Mouse (Mus musculus) hindbrain, embryonic 16.5 days (tissue): ENCODE results near the gene Flad1. TPM values are rescaled to one million over a fixed set of nuclear protein-coding genes. Genes with fewer than 3 reads are reported as not detected.

Experiments
- ATAC-seq: fragments of 200-750 bp; cut with Nextera tagmentation; 2 replicates; pipeline ENCODE4 v1.8.0; 2017; ENCODE audit warnings: moderate TSS enrichment, moderate library complexity
- H3K27ac ChIP-seq: fragments of 300-500 bp; sonication (generic); 2 replicates; pipeline ENCODE4 v1.5.1; 2014; ENCODE audit warnings: low read depth, mild to moderate bottlenecking, control low read depth, low read length, moderate library complexity
- H3K27me3 ChIP-seq: fragments of 300-500 bp; sonication (generic); replicated peaks from 2 replicates; pipeline ENCODE4 v1.6.1; 2014; ENCODE audit warnings: low read length; ENCODE audit not compliant: control insufficient read depth, insufficient read depth
- H3K36me3 ChIP-seq: fragments of 300-500 bp; sonication (generic); 2 replicates; pipeline ENCODE4 v1.6.1; 2014; ENCODE audit warnings: mild to moderate bottlenecking, low read length, moderate library complexity, mixed read lengths; ENCODE audit not compliant: control insufficient read depth, insufficient read depth
- H3K4me1 ChIP-seq: fragments of 300-500 bp; sonication (generic); 2 replicates; pipeline ENCODE4 v1.6.1; 2014; ENCODE audit warnings: low read depth, low read length; ENCODE audit not compliant: control insufficient read depth, insufficient read depth
- H3K4me2 ChIP-seq: fragments of 300-500 bp; sonication (generic); 2 replicates; pipeline ENCODE4 v1.6.1; 2014; ENCODE audit warnings: mild to moderate bottlenecking, low read length, control low read depth, moderate library complexity
- H3K4me3 ChIP-seq: fragments of 300-500 bp; sonication (generic); 2 replicates; pipeline ENCODE4 v1.5.1; 2014; ENCODE audit warnings: mild to moderate bottlenecking, low read length, control low read depth, moderate library complexity
- H3K9ac ChIP-seq: fragments of 300-500 bp; sonication (generic); 2 replicates; pipeline ENCODE4 v1.6.1; 2014; ENCODE audit warnings: low read depth, mild to moderate bottlenecking, control low read depth, low read length, moderate library complexity
- H3K9me3 ChIP-seq: fragments of 300-500 bp; sonication (generic); 2 replicates; pipeline ENCODE4 v1.6.1; 2014; ENCODE audit warnings: mild to moderate bottlenecking, low read length, moderate library complexity; ENCODE audit not compliant: control insufficient read depth
- WGBS: fragments of 180-500 bp; shearing (Covaris S2); extraction: QIAGEN DNeasy Blood & Tissue Kit; methylation state at CpG from one replicate; pipeline ENCODE4 v1.1.7; 2014; 5-methylcytosine and 5-hydroxymethylcytosine counted together
- polyA plus RNA-seq: library from polyadenylated mRNA; unstranded; fragments of >200 nt; fragmentation: Nextera tagmentation; extraction: Ambion mirVana; gene quantifications from 2 replicates; pipeline ENCODE4 v1.2.1, GENCODE M21; 2015

Flad1 gene
- polyA plus RNA-seq, 1 experiment from 2014 or later = 34.7 TPM

- H3K4me3 ChIP-seq = no peak overlapping the region
- no peak overlapping the region for H3K9ac ChIP-seq
- no peak overlapping the region for H3K27ac ChIP-seq
- no peak overlapping the region for H3K4me2 ChIP-seq
- no peaks in the 10 kb centered on the region for H3K27me3 ChIP-seq
- H3K9me3 ChIP-seq = no peaks in the 10 kb centered on the region
- 68% methylated on average over 5 of the region's 5 CpGs for WGBS
- H3K36me3 ChIP-seq = no peaks in the 10 kb centered on the region
- H3K4me1 ChIP-seq = peaks cover 13% of the 10 kb centered on the region
- no peak for ATAC-seq
Measured at GRCm38 (mm10) chr3:89351271-89351670, 60.4 kb downstream of the Flad1 start.

Other genes starting within 250 kb of the Flad1 start
- 17.3 and 18.8 TPM in 2 replicates for gene Clk2, start 247.1 kb downstream of the Flad1 start, polyA plus RNA-seq
- gene Scamp3, start 234.4 kb downstream of the Flad1 start, polyA plus RNA-seq = 166 and 172 TPM in 2 replicates
- gene Fam189b, start 228.7 kb downstream of the Flad1 start, polyA plus RNA-seq = 35.4 and 40.8 TPM in 2 replicates
- gene Gba, start 208.9 kb downstream of the Flad1 start, polyA plus RNA-seq = 51.8 and 54.0 TPM in 2 replicates
- 47.5 and 53.0 TPM in 2 replicates for gene Thbs3, start 196.7 kb downstream of the Flad1 start, polyA plus RNA-seq
- gene Mtx1, start 184.8 kb downstream of the Flad1 start, polyA plus RNA-seq = 163 and 166 TPM in 2 replicates
- gene Muc1, start 182.8 kb downstream of the Flad1 start, polyA plus RNA-seq = 0.59 and 0.90 TPM in 2 replicates
- gene Krtcap2, start 165.9 kb downstream of the Flad1 start, polyA plus RNA-seq = 205 and 227 TPM in 2 replicates
- gene Trim46, start 165.6 kb downstream of the Flad1 start, polyA plus RNA-seq = 78.7 and 87.1 TPM in 2 replicates
- gene Dpm3, start 152.5 kb downstream of the Flad1 start, polyA plus RNA-seq = 64.3 and 79.8 TPM in 2 replicates
- gene Slc50a1, start 141.3 kb downstream of the Flad1 start, polyA plus RNA-seq = 39.4 and 43.9 TPM in 2 replicates
- 8.4 and 9.9 TPM in 2 replicates for gene Efna1, start 130.7 kb downstream of the Flad1 start, polyA plus RNA-seq
- gene Efna3, start 88.9 kb downstream of the Flad1 start, polyA plus RNA-seq = 77.9 and 78.0 TPM in 2 replicates
- 3.9 and 5.0 TPM in 2 replicates for gene Efna4, start 73.8 kb downstream of the Flad1 start, polyA plus RNA-seq
- gene Adam15, start 61.9 kb downstream of the Flad1 start, polyA plus RNA-seq = 74.6 and 84.1 TPM in 2 replicates
- 0.10 and 0.11 TPM in 2 replicates for gene Dcst2, start 49.9 kb downstream of the Flad1 start, polyA plus RNA-seq
- gene Dcst1, start 46.6 kb downstream of the Flad1 start, polyA plus RNA-seq = 0.66 and 1.1 TPM in 2 replicates
- 0.79 and 0.88 TPM in 2 replicates for gene Zbtb7b, start 17.1 kb downstream of the Flad1 start, polyA plus RNA-seq
- gene Lenep, start 9.1 kb downstream of the Flad1 start, polyA plus RNA-seq = 0.60 TPM in 1 of 2 replicates, not detected in the other
- gene Cks1b, start 6.5 kb upstream of the Flad1 start, polyA plus RNA-seq = 87.9 and 91.5 TPM in 2 replicates
- 16.9 and 23.8 TPM in 2 replicates for gene Shc1, start 6.6 kb upstream of the Flad1 start, polyA plus RNA-seq
- gene Pygo2, start 18.3 kb upstream of the Flad1 start, polyA plus RNA-seq = 34.1 and 45.6 TPM in 2 replicates
- gene Pbxip1, start 24.8 kb upstream of the Flad1 start, polyA plus RNA-seq = 25.0 and 26.4 TPM in 2 replicates
- gene Pmvk, start 42.7 kb upstream of the Flad1 start, polyA plus RNA-seq = 137 and 156 TPM in 2 replicates
- gene Kcnn3, start 108.3 kb upstream of the Flad1 start, polyA plus RNA-seq = 9.0 and 10.4 TPM in 2 replicates